Mouse (Mus musculus) heart, embryonic 14.5 days (tissue): ENCODE results near the gene Shisa9. TPM values are rescaled to one million over a fixed set of nuclear protein-coding genes. Genes with fewer than 3 reads are reported as not detected.

Experiments used
- ATAC-seq: fragments of 200-750 bp; cut with Nextera tagmentation; 2 replicates; pipeline ENCODE4 v1.8.0; 2017; ENCODE audit warnings: low read depth, moderate TSS enrichment; ENCODE audit not compliant: insufficient number of reproducible peaks, insufficient read depth, low FRiP score
- H3K27ac ChIP-seq, 2 experiments: fragments of 200-500 bp in 1 of 2; fragments of 300-500 bp in 1 of 2; sonication (generic) in 1 of 2; replicated peaks in 1 of 2; 2 replicates each; pipeline ENCODE4 v1.5.1; 2012 to 2014; ENCODE audit warnings: low read depth in 2 of 2, low read length in 2 of 2, control low read depth in 1 of 2, mild to moderate bottlenecking in 1 of 2, mixed read lengths in 1 of 2; ENCODE audit not compliant: control insufficient read depth in 1 of 2, insufficient read depth in 1 of 2
- H3K27me3 ChIP-seq: fragments of 300-500 bp; sonication (generic); 2 replicates; pipeline ENCODE4 v1.6.1; 2014; ENCODE audit warnings: mild to moderate bottlenecking, low read length, control low read depth; ENCODE audit not compliant: control insufficient read depth, insufficient read depth
- H3K36me3 ChIP-seq: fragments of 300-500 bp; sonication (generic); 2 replicates; pipeline ENCODE4 v1.6.1; 2014; ENCODE audit warnings: mild to moderate bottlenecking, control low read depth, low read length, mixed read lengths; ENCODE audit not compliant: control insufficient read depth, insufficient read depth
- H3K4me1 ChIP-seq, 2 experiments: fragments of 200-500 bp in 1 of 2; fragments of 300-500 bp in 1 of 2; sonication (generic) in 1 of 2; 2 replicates each; pipeline ENCODE4 v1.6.1; 2012 to 2014; ENCODE audit warnings: low read length in 2 of 2, control low read depth in 1 of 2, mixed read lengths in 1 of 2; ENCODE audit not compliant: control insufficient read depth in 2 of 2, insufficient read depth in 2 of 2
- H3K4me2 ChIP-seq: fragments of 300-500 bp; sonication (generic); 2 replicates; pipeline ENCODE4 v1.6.1; 2014; ENCODE audit warnings: mild to moderate bottlenecking, low read length
- H3K4me3 ChIP-seq, 2 experiments: fragments of 200-500 bp in 1 of 2; fragments of 300-500 bp in 1 of 2; sonication (generic) in 1 of 2; 2 replicates each; pipeline ENCODE4 v1.5.1; 2012 to 2014; ENCODE audit warnings: low read length in 2 of 2, mild to moderate bottlenecking in 2 of 2, control low read depth in 1 of 2, low read depth in 1 of 2, moderate library complexity in 1 of 2; ENCODE audit not compliant: control insufficient read depth in 1 of 2, insufficient read depth in 1 of 2
- H3K9ac ChIP-seq: fragments of 300-500 bp; sonication (generic); 2 replicates; pipeline ENCODE4 v1.6.1; 2014; ENCODE audit warnings: mild to moderate bottlenecking, low read length
- H3K9me3 ChIP-seq: fragments of 300-500 bp; sonication (generic); 2 replicates; pipeline ENCODE4 v1.6.1; 2016; ENCODE audit warnings: low read length, control low read depth; ENCODE audit not compliant: control insufficient read depth
- WGBS: fragments of 180-500 bp; shearing (Covaris S2); extraction: QIAGEN DNeasy Blood & Tissue Kit; methylation state at CpG from one replicate; pipeline ENCODE4 v1.1.7; 2014; 5-methylcytosine and 5-hydroxymethylcytosine counted together
- polyA plus RNA-seq: library from polyadenylated mRNA; unstranded; fragments of >200 nt; fragmentation: Nextera tagmentation; extraction: Ambion mirVana; gene quantifications from 2 replicates; pipeline ENCODE4 v1.2.1, GENCODE M21; 2014

Shisa9 gene
- polyA plus RNA-seq, 1 experiment from 2014 or later = 0.88 TPM

DNA sequence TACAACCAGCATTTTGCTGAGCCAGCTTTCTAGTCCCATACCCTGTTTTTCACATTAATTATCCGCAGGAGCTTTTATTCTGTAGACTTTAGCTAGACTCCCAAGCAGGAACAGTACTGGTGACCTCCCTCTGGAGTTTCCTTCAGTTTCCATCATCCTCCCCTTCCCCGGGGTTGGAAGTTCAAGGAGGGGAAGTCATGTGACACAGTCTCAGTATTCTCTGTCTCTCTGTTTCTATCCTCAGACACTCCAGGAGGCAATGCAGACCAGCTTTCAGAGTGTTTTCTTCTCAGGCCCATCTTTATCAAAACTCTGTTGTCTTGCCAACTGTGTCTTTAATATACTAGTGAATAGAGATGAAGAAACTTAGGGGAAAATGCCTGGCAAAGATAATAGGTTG is 250.4 kb downstream of the Shisa9 start:
- ATAC-seq = peak; percentile 72
- Histone ChIP-seq H3K9me3 (no peaks in the 10 kb centered on the region), H3K27ac (peak overlapping the region; percentile 37 to 60; a peak in 3 of 4 replicates), H3K36me3 (no peaks in the 10 kb centered on the region), H3K4me1 (no peaks in the 10 kb centered on the region; a peak in 1 of 4 replicates), H3K4me2 (no peak overlapping the region), H3K9ac (no peak overlapping the region), H3K27me3 (no peaks in the 10 kb centered on the region), H3K4me3 (no peak overlapping the region)
- 54% methylated on average over 2 of the region's 2 CpGs for WGBS

- Histone ChIP-seq H3K36me3 (no peaks in the 10 kb centered on the region), H3K9ac (no peak overlapping the region), H3K4me2 (no peak overlapping the region), H3K4me1 (no peaks in the 10 kb centered on the region; a peak in 1 of 4 replicates), H3K4me3 (no peak overlapping the region), H3K27ac (no peak overlapping the region), H3K27me3 (no peaks in the 10 kb centered on the region), H3K9me3 (no peaks in the 10 kb centered on the region)
- WGBS = 62% methylated on average over 4 of the region's 4 CpGs
- no peak for ATAC-seq
Observed at GRCm38 (mm10) chr16:12238611-12239010, 254.7 kb downstream of the Shisa9 start.

GRCm38 (mm10) chr16:12259361-12259760 is 275.4 kb downstream of the Shisa9 start:
- ATAC-seq = no peak
- Histone ChIP-seq H3K9me3 (no peaks in the 10 kb centered on the region), H3K4me2 (no peak overlapping the region), H3K4me3 (no peak overlapping the region), H3K9ac (no peak overlapping the region), H3K27me3 (no peaks in the 10 kb centered on the region), H3K4me1 (no peaks in the 10 kb centered on the region), H3K36me3 (no peaks in the 10 kb centered on the region), H3K27ac (no peak overlapping the region)
- WGBS = 0% methylated on average over 2 of the region's 2 CpGs

- 78% methylated on average over 2 of the region's 2 CpGs for WGBS
- Histone ChIP-seq H3K9me3 (no peaks in the 10 kb centered on the region), H3K4me3 (no peak overlapping the region), H3K27me3 (no peaks in the 10 kb centered on the region), H3K9ac (no peak overlapping the region), H3K4me2 (no peak overlapping the region), H3K27ac (no peak overlapping the region), H3K36me3 (no peaks in the 10 kb centered on the region), H3K4me1 (no peaks in the 10 kb centered on the region)
- no peak for ATAC-seq
Observed at GRCm38 (mm10) chr16:12265828-12266227, 281.9 kb downstream of the Shisa9 start.

- WGBS = 57% methylated on average over 5 of the region's 5 CpGs
Observed at GRCm38 (mm10) chr16:12300523-12300922, 316.6 kb downstream of the Shisa9 start.

GRCm38 (mm10) chr16:12303420-12303819 is 319.5 kb downstream of the Shisa9 start:
- Histone ChIP-seq H3K27ac (no peak overlapping the region), H3K9ac (no peak overlapping the region), H3K9me3 (no peaks in the 10 kb centered on the region), H3K27me3 (no peaks in the 10 kb centered on the region), H3K36me3 (no peaks in the 10 kb centered on the region), H3K4me2 (no peak overlapping the region), H3K4me1 (no peaks in the 10 kb centered on the region), H3K4me3 (no peak overlapping the region)
- ATAC-seq = no peak

More at GRCm38 (mm10) chr16:12300523-12300922, 316.6 kb downstream of the Shisa9 start:
- Histone ChIP-seq H3K9me3 (no peaks in the 10 kb centered on the region), H3K27me3 (no peaks in the 10 kb centered on the region), H3K27ac (no peak overlapping the region), H3K36me3 (no peaks in the 10 kb centered on the region), H3K4me1 (no peaks in the 10 kb centered on the region), H3K4me2 (no peak overlapping the region), H3K9ac (no peak overlapping the region), H3K4me3 (no peak overlapping the region)
- no peak for ATAC-seq

DNA sequence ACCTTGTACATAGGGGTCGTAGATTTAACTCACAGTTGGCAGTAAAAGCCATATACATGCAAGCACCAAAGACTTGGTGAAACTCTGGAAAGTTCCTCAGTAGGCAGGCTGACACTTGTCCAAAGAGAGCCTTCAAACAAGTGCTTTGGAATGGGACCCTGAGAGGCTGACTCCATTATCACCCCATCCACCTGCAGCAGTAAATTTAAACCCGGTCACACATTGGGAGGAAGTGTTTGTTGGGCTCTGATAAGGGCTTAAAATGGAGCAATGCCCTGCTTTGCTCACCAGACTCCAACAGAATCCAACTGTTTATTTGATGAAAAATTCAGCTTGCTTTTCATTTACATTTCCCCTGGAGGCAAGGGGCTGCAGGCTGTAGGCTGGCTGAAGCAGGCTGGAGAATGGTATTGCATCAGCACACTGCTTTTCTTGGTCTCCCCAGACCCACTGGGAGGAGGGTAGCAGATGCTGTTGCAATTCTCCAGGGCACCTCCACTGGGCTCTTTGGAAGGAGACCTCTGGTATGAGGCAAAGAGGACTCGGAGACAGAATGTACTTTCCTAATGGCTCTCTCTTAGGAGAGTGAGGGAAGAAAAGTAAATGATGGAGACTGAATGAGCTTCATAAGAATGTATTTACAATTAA is 323.5 kb downstream of the Shisa9 start:
- no peaks in the 10 kb centered on the region for H3K36me3 ChIP-seq
- H3K4me3 ChIP-seq = no peak overlapping the region
- H3K4me2 ChIP-seq = no peak overlapping the region
- no peaks in the 10 kb centered on the region for H3K4me1 ChIP-seq
- H3K27ac ChIP-seq = no peak overlapping the region
- H3K9ac ChIP-seq = no peak overlapping the region
- no peaks in the 10 kb centered on the region for H3K9me3 ChIP-seq
- WGBS = 73% methylated on average over 3 of the region's 3 CpGs
- ATAC-seq = no peak
- no peaks in the 10 kb centered on the region for H3K27me3 ChIP-seq

DNA sequence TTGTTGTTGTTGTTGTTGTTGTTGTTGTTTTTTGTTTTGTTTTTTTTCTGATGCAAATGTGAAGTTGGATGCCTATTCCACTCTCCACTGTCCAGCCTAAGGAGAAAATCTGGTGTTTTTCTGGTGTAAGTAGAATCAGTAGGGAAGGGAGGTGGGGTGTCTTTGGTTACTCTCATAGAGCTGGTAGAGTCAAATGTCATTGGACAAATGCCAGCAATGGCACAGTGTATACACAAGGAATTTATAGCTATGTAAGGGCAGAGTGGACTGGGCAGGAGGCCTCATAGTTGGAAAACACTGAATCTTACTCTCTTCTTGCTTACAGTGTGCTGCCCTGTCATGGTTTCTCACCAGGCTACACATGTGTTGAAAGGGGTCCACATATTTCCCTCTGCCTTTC is 325.9 kb downstream of the Shisa9 start:
- Histone ChIP-seq H3K27ac (no peak overlapping the region), H3K9ac (no peak overlapping the region), H3K4me1 (no peaks in the 10 kb centered on the region), H3K9me3 (no peaks in the 10 kb centered on the region), H3K4me3 (no peak overlapping the region), H3K4me2 (no peak overlapping the region), H3K27me3 (no peaks in the 10 kb centered on the region), H3K36me3 (no peaks in the 10 kb centered on the region)
- no peak for ATAC-seq
